Mouse (Mus musculus): ENCODE data around the gene Podn.
"Not testable (repeated sequence)": the region's sequence is repeated elsewhere in the genome, so short reads cannot be mapped to it uniquely, and the experiment has no call there.

The Podn gene

DNA sequence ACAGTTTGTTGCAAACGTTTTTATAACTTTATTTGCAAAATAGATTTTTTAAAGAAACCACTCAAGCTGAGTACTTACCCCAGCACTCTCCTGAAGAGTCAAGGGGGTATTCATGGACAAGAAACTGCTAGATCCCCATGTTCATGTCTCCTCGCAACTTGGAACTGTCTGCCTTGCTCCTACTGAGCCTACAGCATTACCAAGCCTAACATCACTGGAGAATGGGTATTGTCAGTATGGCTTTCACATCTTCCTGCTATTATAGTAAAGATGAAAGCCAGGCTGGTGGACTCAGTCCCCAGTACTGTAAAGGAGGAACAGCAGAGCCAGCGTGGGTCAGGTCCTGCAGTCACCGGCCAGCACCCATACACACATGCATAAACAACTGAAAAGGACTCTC lies at the start of gene Podn:
TSS of gene Podn (minus strand) at position 101 of the 400 bp plus-strand sequence.
- in situ Hi-C loops (cut with MboI, MseI) = no loop called here

DNA sequence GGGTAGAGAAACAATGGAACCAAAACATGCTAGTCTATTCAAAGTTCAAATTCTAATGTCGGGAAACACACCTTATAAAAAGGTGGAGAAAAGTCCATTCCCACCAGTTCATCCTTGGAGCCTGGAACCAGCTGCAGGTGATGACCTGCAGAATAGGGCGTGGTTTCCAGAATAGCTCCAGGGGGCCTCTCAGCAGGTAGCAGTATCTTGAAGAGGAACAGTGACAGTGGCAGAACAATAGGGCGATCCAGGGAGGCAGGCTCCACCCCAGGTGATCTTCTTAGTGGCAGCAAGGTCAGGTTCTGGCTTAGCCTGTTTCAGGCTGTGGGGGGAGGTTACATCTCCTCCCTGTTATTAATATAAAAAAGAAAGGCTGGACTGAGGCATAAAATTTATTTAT lies 49.3 kb upstream of the Podn start:
- in situ Hi-C loops (cut with MboI, MseI) = not testable (repeated sequence)

DNA sequence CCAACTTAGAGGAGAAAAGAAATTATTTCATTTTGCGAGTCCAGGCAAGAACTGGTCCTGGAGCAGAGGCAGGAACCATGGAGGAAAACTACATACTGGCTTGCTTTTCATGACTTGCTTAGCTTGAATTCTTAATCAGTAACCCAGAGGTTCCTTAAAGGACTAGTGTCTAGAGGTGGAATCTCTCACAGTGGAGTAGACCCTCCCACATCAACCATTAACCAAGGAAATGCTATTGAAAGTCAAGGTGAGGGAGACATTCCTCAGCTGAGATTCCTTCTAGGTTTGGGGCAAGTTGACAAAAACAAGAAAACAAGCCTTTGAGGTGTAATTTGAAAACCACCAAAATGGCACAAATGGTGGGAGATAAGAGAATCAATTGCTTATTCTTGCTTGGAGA lies 48.6 kb upstream of the Podn start, which contains the start of gene Scp2:
TSS of gene Scp2 (minus strand) at position 119 of the 400 bp plus-strand sequence.
- in situ Hi-C loops (cut with MboI, MseI) = no loop called here

DNA sequence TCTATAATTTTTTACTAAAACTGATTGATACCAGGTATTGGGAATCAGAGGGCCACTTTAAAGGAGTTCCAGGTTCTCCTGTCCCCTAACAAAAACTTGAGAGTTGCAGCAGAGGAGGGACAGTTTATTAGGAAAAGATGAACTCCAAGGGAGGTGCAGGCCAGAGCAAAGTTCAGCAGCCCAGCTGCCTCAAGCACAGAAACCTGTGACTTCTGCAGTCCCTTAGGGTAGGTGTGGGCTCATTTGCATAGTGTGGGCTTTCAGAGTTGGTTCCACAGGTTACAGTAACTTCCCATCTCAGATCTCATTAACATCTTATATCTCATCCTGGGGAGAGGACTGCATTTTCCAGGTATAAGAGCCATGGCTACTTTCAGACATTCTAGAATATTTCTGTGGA lies 47.5 kb upstream of the Podn start:
- in situ Hi-C loops (cut with MboI, MseI) = no loop called here

DNA sequence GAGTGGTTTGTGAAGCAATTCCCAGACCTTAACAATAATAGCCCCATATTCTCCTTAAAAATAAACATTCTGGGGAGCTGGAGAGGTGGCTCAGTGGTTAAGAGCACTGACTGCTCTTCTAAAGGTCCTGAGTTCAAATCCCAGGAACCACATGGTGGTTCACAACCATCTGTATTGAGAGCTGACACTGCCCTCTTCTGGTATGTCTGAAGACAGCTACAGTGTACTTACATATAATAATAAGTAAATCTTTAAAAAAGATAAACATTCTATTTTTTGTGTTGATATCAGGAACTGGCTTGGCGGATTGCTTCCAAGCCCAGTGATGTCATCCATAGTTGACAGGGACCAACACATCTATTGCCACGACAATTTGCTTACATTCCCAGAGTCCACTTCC lies 46.9 kb upstream of the Podn start:
- in situ Hi-C loops (cut with MboI, MseI) = not testable (repeated sequence)

DNA sequence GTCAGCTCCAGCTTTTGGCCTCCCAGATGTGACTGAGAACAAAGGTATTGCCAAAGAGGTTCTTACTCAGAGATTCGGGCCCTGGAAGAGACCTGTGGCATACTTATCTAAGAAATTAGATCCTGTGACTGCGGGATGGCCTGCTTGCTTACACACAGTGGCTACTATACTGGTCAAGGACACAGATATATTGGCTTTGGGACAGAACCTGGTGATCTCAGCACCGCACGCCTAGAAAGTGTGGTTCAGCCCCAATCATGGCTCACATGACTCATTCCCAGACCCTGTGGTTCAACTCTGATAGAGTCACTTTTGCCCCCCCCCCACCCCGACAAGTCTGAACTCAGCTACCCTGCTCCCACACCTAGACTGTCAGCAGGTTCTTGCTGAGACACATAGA lies 40.7 kb upstream of the Podn start:
- in situ Hi-C loops (cut with MboI, MseI) = loop anchor here (10.0 kb wide), 1 partner anchor 1028 kb away; no protein-coding TSS in a partner anchor

DNA sequence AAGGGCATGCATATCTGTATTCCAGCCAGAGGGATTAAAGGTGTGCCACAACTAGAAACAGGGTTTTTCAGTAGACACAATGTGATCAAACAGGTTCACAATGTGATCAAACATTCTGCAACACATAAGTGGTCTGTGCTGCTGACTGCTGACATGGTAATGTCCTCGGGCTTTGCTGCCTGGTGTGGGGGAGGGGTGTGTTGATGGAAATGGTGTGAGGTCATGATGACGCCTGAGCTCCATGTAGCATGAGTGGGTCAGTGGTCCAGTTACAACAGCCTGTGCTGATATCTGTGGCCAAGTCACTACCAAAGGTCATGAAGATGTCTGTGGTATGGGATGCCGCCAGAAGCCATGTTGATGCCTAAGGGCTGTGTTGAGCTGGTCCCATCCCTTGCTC lies 34.2 kb upstream of the Podn start:
- in situ Hi-C loops (cut with MboI, MseI) = loop anchor here (10.0 kb wide), 1 partner anchor 1034 kb away; no protein-coding TSS in a partner anchor

DNA sequence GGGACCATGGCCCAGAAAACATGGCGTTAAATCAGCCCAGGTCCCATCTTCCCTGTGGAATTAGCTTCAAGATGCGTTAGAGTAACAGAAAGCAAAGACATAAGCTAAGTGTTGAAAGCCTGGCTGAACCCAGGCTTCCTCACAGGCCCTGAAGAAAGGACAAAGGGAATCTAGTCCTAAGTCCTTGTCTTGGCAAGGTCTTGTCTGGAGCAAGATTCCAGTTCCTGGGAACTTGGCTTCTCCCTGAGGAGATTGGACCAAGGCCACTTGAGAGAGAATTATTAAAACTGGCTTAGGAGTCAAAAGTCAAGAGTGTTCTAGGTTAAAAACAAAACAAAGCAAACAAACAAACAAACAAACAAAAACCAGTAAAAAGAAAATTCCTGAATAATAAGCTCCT lies 32.1 kb upstream of the Podn start:
- in situ Hi-C loops (cut with MboI, MseI) = no loop called here

DNA sequence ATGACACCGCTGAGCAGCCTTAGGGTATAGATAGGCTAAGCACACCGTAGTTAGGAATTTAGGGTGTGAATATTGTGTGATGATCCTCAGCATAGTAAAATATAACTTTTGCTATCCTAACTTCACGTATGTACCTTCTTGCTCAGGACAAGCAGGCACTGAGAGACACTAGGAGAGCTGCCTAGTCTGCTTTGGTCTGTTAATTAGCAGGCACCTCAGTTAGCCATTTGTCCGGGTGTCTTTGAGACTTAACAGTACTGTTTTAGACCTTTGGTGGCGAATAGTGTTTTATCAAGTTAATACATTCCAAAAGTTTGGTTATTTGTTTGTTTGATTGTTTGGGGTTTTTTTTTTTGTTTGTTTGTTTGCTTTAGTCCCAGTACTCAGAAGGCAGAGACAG lies 31.3 kb upstream of the Podn start:
- in situ Hi-C loops (cut with MboI, MseI) = no loop called here

DNA sequence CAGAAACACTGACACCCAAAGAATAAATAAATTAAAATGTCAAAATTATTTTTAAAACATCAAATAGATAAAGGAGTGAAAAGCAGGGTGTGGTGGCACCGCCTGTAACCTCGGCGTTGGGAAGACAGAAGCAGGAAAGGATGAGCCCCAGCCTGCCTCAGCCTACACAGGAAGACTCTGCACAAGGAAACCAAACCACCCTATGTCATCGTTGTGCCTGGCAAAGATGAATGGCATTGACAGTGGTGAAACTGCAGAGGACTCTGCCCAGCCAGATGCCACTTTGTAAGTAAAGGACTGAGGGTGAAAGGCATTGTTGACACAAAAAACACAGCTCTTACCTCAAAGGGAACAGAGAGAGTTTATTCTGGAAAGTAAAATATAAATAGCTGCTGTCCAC lies 30.0 kb upstream of the Podn start:
- in situ Hi-C loops (cut with MboI, MseI) = no loop called here

DNA sequence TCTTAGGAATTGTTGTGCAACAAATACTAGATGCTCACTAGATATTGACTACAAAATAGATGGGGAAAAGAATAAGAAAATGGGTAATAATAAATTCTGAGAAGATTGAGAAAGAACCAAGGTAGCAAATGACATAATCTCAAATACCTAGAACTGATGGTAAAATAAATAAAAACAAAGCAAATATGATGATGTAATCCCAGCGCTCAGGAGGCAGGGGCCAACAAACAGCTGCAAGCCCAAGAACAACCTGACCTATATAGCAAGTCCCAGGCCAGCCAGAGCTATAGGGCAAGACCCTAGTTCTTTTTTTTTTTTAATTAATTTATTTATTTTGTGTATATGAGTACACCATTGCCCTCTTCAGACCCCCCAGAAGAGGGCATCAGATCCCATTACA lies 27.9 kb upstream of the Podn start:
- in situ Hi-C loops (cut with MboI, MseI) = no loop called here

DNA sequence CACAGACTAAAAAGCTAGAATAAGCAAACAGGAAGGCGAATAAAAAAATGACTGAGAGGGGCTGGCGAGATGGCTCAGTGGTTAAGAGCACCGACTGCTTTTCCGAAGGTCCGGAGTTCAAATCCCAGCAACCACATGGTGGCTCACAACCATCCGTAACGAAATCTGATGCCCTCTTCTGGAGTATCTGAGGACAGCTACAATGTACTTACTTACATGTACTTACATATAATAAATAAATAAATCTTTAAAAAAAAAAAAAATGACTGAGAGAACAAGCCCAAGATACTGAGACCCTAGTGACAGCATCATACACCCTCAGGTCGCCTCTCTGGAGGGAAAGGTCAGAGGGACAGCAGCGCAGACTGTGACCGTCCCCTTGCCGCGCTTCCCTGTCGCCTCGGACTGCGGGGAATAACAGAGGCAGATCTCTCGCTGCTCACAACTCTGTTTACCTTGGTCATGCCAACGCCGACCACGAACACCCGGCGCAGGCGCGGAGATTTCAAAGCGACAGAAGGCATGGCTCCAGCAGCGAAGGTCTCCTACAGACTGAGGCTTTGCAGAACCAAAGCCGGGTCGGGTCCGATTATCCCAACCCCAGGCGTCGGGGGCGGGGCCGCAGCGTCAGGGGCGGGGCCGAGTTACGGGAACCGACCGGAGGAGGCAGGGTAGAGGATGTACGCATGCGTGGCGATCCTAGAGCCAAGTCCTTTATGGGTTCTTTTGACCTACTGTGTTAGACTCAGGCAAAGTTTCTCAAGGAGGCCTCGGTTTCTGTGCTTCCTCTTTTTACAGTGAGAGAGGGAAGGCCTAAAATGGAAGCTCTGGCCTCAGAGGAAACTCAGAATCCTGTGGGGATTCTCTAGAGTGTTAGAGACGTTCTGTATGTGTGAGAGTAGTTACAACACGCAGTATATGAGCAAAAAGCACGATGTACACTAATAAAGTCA lies 22.0 kb upstream of the Podn start:
- in situ Hi-C loops (cut with MboI, MseI) = no loop called here

DNA sequence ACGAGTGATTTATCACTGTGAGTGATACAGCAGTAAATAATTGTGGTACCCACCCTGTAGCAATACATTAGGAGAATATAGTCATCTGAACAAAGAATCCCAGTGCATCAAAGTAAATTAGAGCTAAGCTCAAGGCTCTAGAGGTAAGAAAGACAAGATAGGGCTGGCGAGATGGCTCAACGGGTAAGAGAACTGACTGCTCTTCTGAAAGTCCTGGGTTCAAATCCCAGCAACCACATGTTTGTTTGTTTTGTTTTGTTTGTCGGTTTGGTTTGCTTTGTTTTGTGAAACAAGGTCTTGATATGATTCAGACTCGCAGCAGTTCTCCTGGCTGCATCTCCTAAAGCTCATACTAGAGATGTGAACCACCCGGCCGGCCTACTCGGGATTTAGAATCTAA lies 21.2 kb upstream of the Podn start:
- in situ Hi-C loops (cut with MboI, MseI) = no loop called here

DNA sequence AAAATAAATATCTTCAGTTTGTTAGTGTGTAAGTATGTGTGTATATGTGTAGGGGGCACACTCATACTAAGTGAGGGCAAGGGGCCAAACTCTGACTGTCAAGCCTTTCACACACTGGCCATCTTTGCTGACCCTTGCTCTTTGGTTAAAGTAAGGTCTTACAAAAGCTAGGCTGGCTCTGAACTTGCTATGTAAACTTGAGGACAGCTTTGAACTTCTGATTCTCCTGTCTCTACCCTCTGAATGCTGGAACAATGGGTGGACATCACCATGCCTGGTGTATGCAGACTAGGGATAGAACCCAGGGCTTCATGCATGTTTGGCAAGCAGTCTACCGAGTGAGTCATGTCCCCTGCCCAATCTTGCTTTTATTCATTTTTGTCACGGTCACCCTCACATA lies 20.2 kb upstream of the Podn start:
- in situ Hi-C loops (cut with MboI, MseI) = no loop called here

DNA sequence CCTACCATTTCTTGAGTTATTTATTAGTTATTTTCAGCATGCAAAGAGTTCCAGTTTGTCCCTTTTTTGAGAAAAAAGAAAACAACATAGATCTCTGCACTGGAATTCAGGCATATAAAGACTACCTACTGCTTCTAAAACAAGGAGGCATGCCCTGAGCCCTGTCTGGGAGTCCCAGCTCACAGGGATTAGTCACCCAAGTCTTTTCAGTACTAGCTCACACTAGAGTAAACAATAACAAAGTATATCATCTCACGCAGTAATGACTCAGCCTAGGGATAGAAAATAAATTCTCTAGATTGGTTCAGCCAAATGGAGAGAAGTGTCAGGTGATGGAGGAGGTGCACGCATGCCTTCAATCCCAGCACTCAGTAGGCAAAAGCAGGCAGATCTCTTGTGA lies 14.5 kb upstream of the Podn start:
- in situ Hi-C loops (cut with MboI, MseI) = no loop called here

DNA sequence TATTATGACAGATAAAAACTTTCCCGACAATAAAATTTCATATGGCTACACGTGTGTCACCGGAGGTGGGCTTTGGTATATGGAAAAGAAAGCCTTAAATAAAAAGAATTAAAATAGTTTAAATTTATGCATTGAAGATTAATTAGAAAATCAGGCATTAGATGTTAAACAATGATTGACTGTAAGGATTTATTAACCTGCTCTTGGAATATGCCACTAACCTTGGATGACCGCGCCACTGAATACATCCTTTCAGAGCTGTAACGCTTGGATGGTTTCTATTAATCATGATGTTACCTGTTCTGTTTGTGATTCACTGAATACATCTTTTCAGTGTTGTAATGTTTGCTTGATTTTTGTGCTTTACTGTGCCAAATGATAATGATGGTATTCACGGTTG lies 13.5 kb upstream of the Podn start:
- in situ Hi-C loops (cut with MboI, MseI) = no loop called here

DNA sequence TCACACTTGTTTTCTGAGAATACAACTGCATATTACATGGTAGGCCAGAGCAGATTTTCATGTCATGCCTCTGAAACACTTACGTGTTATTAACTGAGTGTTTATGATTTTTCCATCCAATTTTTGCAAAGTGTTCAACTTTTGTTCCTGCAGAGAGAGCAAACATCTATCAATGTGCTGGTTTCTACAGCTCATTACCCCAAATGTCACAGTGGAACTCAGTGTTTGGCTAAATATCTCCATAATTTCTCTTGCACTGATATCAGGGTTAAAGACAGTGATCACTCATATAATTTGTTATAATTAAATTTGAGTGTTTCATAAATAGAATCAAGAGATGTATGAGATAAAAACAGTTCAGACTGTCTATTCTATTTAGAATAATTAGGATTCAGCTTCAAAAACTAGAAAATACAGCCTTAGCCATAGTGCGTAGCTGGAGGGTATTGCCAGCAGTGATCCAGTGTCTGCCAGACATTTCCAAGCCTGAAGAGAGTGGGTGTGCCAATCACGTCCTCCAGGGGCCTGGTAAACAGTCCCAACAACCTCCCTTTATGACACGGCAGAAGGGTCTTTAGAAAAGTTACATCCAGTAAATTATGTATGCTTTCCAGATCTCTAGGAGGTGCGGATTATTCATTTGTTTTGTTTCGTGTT lies 3.4 kb downstream of the Podn start:
- in situ Hi-C loops (cut with MboI, MseI) = no loop called here

DNA sequence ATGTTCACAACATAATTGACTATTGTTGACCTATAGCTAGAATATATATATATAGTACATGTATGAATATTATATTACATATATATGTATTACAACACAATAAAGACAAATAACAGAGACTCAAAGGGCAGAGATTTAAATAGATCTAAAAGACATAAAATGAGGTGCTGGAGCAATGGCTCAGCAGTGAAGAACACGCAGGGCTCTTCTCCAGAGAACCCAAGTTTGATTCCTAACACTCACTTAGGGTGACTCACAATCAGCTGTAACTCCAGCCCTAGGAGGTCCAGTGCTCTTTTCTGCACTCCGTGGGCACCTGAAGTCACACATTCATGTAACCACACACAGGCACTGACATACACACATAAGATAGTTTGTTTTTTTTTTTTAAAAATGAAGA lies 12.3 kb downstream of the Podn start:
- in situ Hi-C loops (cut with MboI, MseI) = no loop called here

DNA sequence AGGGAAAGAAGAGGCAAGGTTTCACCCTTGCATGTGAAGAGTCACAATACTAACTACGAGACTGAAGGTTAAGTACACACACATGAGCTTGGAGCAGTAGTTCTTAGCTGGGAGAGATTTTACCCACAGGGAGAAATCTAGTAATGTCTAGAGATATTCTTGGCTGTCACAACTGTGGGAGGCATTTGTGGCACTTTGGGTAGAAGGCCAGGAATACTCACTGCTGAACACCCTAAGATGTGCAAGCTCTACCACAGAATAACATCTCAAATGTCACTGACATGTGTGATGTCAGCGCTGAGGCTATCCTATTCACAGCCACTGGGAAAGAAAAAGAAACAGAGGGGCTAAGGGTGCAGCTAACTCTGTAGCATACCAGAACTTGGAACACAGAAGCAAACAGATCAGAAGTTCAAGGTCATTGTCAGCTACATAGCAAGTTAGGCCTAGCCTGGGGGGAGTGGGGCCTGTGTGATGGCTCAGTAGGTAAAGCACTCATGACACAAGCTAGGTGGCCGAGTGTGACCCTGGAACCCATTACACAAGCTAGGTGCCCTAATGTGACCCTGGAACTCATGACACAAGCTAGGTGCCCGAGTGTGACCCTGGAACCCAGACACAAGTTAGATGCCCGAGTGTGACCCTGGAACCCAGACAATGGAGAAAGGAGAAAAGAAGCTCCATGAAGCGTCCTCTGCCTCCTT lies 13.1 kb downstream of the Podn start:
- in situ Hi-C loops (cut with MboI, MseI) = no loop called here

DNA sequence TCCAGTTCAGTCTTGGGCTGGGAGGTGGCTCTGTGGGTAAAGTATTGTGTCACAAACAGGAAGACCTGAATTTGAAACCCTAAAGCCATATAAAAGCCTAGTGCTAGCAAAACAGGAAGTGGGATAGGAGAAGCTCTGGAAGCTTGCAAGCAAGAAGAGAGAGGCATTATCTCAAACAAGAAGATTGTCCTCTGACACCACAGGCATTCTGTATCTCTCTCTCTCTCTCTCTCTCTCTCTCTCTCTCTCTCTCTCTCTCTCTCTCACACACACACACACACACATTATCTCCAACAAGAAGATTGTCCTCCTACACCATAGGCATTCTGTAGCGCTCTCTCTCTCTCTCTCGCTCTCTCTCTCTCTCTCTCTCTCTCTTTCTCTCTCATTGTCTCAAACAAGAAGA lies 13.8 kb downstream of the Podn start:
- in situ Hi-C loops (cut with MboI, MseI) = no loop called here

DNA sequence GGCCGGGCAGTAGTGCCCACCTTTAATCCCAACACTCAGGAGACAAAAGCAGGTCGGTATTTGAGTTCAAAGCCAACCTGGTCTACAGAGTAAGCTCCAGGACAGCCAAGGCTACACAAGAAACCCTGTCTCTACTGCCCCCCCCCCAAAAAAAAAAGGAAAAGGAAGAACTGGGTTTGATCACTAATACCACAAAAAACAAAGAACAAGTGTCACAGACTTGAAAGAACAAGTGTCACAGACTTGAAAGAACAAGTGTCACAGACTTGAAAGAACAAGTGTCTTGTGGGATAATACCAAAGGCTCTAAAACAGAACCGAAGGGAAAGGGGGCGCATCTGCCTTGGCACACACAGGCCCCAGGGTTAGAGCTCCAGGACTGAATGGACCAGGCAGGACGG lies 15.4 kb downstream of the Podn start:
- in situ Hi-C loops (cut with MboI, MseI) = no loop called here

DNA sequence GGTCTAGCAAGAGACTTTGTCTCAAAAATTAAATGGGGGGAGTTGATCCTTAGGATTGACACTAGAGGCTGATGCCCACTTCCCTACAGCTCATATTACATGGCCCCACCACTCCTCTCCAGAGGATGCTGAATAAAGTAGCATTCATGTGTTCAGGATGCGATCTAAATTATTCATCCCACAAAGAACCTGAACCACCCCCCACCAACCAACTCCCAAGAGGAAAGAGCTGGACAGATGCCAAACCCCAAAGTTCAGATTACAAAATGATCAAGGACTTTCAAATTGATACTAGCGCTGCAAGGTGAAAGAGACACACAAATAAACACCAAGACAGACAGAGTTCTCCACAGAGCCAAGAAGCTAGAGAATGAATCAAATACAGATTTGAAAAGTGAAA lies 16.5 kb downstream of the Podn start:
- in situ Hi-C loops (cut with MboI, MseI) = no loop called here
